Mouse (Mus musculus) lung, postnatal 25 days (tissue): ENCODE measurements around the gene B020011L13Rik.
"Not testable (repeated sequence)": the region's sequence is repeated elsewhere in the genome, so short reads cannot be mapped to it uniquely, and the experiment has no call there.

Experiments used
- DNase-seq: peaks from one replicate; pipeline ENCODE4 v3.0.0; 2022; ENCODE audit warnings: low spot score

The B020011L13Rik gene

DNA sequence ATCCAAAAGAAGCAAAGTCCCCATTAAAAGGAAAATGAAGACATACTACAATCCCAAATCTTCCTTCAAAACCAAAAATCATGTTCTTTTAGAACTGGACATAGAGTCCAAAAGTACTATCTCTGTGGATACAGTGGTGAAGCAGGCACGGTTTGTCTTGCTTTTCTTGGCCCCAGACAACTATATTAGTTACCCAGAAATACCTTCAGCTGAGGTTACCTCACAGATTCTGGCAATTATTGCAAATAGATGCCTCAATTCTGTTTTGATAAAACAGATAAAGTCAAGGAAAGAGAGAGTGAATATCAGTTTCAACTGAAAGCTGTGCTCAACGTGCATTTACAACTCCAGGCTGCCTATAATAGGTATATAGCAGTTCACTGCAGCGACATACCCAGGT lies at the start of gene B020011L13Rik:
Gene B020011L13Rik, plus strand, starts transcription at position 301 of the 400 bp plus-strand sequence.
- DNase-seq: not testable (repeated sequence)

DNA sequence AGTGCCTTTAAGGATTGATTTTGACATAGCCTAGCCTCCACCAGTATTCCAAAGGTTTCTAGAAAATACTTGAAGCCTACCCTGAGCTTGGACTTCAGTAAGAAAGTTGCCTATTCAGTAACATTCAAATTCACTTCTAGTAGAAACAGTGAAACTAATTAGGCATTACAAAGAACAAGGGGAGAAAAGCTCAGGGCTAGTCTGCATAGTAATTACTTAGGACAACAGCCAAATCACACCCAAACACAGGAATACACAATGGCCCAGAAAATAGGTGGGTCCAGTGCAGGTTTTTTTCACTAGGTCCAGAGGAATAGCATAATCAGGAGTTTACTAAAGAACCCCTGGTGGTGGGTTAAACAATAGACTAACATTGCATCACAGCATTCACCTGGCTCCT lies 35.3 kb downstream of the B020011L13Rik start:
- DNase-seq: not testable (repeated sequence)

DNA sequence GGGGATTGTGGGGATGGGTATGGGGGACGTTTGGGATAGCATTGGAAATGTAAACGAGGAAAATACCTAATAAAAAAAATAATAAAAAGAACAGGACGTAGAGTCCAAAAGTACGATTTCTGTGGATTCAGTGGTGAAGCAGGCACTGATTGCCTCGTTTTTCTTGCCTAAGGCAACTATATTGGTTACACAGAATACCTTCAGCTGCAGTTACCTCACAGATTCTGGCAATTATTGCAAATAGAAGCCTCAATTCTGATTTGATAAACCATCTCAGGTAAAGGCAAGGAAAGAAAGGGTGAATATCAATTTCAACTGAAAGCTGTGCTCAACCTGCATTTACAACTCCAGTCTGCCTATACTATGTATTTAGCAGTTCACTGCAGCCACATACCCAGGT lies 48.8 kb downstream of the B020011L13Rik start, which contains the start of gene Gm28360:
Gene Gm28360, plus strand, starts transcription at position 301 of the 400 bp plus-strand sequence.
- not testable (repeated sequence) for DNase-seq

DNA sequence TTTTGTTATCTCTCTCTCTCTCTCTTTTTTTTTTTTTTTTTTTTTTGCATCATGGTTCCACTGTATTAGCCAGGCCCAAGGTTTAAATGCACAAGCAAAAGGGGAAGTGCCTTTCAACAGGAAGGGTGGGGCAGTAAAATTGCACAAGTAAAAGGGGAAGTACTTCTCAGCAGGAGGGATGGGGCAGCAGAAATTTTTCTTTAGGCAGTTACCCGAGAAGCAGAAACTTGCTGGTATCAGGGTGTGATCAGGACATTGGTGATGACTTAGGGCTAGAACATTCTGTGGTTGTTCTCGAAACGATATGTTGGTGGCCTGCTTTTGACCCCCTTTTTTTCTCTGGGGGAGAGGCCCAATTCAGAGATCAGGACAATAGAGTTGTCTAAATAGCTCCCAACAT lies 70.8 kb downstream of the B020011L13Rik start:
- DNase-seq: not testable (repeated sequence)
